Mouse (Mus musculus): Measurements from ENCODE around the gene Lrrc2. TPM values are rescaled to one million over a fixed set of nuclear protein-coding genes. Genes with fewer than 3 reads are reported as not detected.
A peak's percentile ranks its signal among the peaks of the same experiment; 100 is the strongest.

The Lrrc2 gene
- polyA plus RNA-seq, 1 experiment from 2014 or later, result 0.29 TPM

GRCm38 (mm10) chr9:111015658-111016057 lies 64.3 kb downstream of the Lrrc2 start:
- Histone ChIP-seq H3K4me3 (replicated peaks) (no peak overlapping the region), H3K4me1 (replicated peaks) (peaks cover 7% of the 10 kb centered on the region; the same call in 1 of the 2 replicates), H3K27ac (no peak overlapping the region), H3K27me3 (no peaks in the 10 kb centered on the region), H3K9me3 (replicated peaks) (no peaks in the 10 kb centered on the region), H3K4me2 (no peak overlapping the region), H3K36me3 (no peaks in the 10 kb centered on the region), H3K9ac (no peak overlapping the region)
- ATAC-seq (ENCODE audit: low read depth), result no peak
- WGBS (ENCODE audit: insufficient replicate concordance), result 64% methylated on average over 4 of the region's 4 CpGs
- DNase-seq, result no peak

- peak; percentile 61 for ATAC-seq (ENCODE audit: low read depth)
- DNase-seq, result no peak
- no peak within 1 kb of the TSS for H3K4me3 ChIP-seq (replicated peaks)
- H3K9me3 ChIP-seq (replicated peaks), result no peaks in the 10 kb centered on the region
- H3K4me1 ChIP-seq (replicated peaks), result peaks cover 7% of the 10 kb centered on the region; the same call in 1 of the 2 replicates
- 15% methylated on average over 5 of the region's 5 CpGs for WGBS (ENCODE audit: insufficient replicate concordance)
- H3K4me2 ChIP-seq, result no peak within 1 kb of the TSS
- H3K36me3 ChIP-seq, result no peaks in the 10 kb centered on the region
- no peak within 1 kb of the TSS for H3K9ac ChIP-seq
- no peak within 1 kb of the TSS for H3K27ac ChIP-seq
- H3K27me3 ChIP-seq, result no peaks in the 10 kb centered on the region
Observed at GRCm38 (mm10) chr9:111019022-111019421, 67.7 kb downstream of the Lrrc2 start, which contains the start of gene Ltf. Gene Ltf, plus strand, starts transcription at chr9:111019271.

GRCm38 (mm10) chr9:111026791-111027190 lies 75.4 kb downstream of the Lrrc2 start:
- DNase-seq, result no peak
- no peaks in the 10 kb centered on the region for H3K4me1 ChIP-seq (replicated peaks)
- H3K4me2 ChIP-seq, result no peak overlapping the region
- no peak overlapping the region for H3K4me3 ChIP-seq (replicated peaks)
- no peaks in the 10 kb centered on the region for H3K27me3 ChIP-seq
- no peaks in the 10 kb centered on the region for H3K9me3 ChIP-seq (replicated peaks)
- H3K9ac ChIP-seq, result no peak overlapping the region
- H3K27ac ChIP-seq, result no peak overlapping the region
- no peak for ATAC-seq (ENCODE audit: low read depth)
- H3K36me3 ChIP-seq, result no peaks in the 10 kb centered on the region
- WGBS (ENCODE audit: insufficient replicate concordance), result 50% methylated on average over 10 of the region's 10 CpGs

Small RNAs within 50 kb of the gene (microRNA-seq; reads per million reads assigned to microRNA genes)
- not detected for gene Gm24269

Other genes starting within 250 kb of the Lrrc2 start
- gene Myl3, start 209.7 kb upstream of the Lrrc2 start, polyA plus RNA-seq (2015; fragmentation: Nextera tagmentation; extraction: Ambion mirVana), result 0.56 and 5.4 TPM in 2 replicates
- gene Pth1r, start 204.4 kb upstream of the Lrrc2 start, polyA plus RNA-seq (2015; fragmentation: Nextera tagmentation; extraction: Ambion mirVana), result 4.7 and 5.8 TPM in 2 replicates
- not detected in 2 replicates for gene Prss42, start 153.4 kb upstream of the Lrrc2 start, polyA plus RNA-seq (2015; fragmentation: Nextera tagmentation; extraction: Ambion mirVana)
- not detected in 2 replicates for gene Prss44, start 137.6 kb upstream of the Lrrc2 start, polyA plus RNA-seq (2015; fragmentation: Nextera tagmentation; extraction: Ambion mirVana)
- not detected in 2 replicates for gene Prss43, start 124.9 kb upstream of the Lrrc2 start, polyA plus RNA-seq (2015; fragmentation: Nextera tagmentation; extraction: Ambion mirVana)
- not detected in 2 replicates for gene Prss45, start 117.0 kb upstream of the Lrrc2 start, polyA plus RNA-seq (2015; fragmentation: Nextera tagmentation; extraction: Ambion mirVana)
- not detected in 2 replicates for gene Prss46, start 107.0 kb upstream of the Lrrc2 start, polyA plus RNA-seq (2015; fragmentation: Nextera tagmentation; extraction: Ambion mirVana)
- 16.6 and 21.0 TPM in 2 replicates for gene Prss50, start 93.6 kb upstream of the Lrrc2 start, polyA plus RNA-seq (2015; fragmentation: Nextera tagmentation; extraction: Ambion mirVana)
- 1.6 and 1.7 TPM in 2 replicates for gene Als2cl, start 71.7 kb upstream of the Lrrc2 start, polyA plus RNA-seq (2015; fragmentation: Nextera tagmentation; extraction: Ambion mirVana)
- gene Tmie, start 71.4 kb upstream of the Lrrc2 start, polyA plus RNA-seq (2015; fragmentation: Nextera tagmentation; extraction: Ambion mirVana), result 1.3 and 1.6 TPM in 2 replicates
- not detected in 2 replicates for gene Fam240a, start 34.7 kb upstream of the Lrrc2 start, polyA plus RNA-seq (2015; fragmentation: Nextera tagmentation; extraction: Ambion mirVana)
- not detected in 2 replicates for gene Tdgf1, start 5.4 kb upstream of the Lrrc2 start, polyA plus RNA-seq (2015; fragmentation: Nextera tagmentation; extraction: Ambion mirVana)
- gene Rtp3, start 39.0 kb downstream of the Lrrc2 start, polyA plus RNA-seq (2015; fragmentation: Nextera tagmentation; extraction: Ambion mirVana), result 7.1 and 12.1 TPM in 2 replicates
- gene Ltf, start 67.7 kb downstream of the Lrrc2 start, polyA plus RNA-seq (2015; fragmentation: Nextera tagmentation; extraction: Ambion mirVana), result 17.7 and 18.7 TPM in 2 replicates
- 12.6 and 16.5 TPM in 2 replicates for gene Ccrl2, start 106.0 kb downstream of the Lrrc2 start, polyA plus RNA-seq (2015; fragmentation: Nextera tagmentation; extraction: Ambion mirVana)
- 20.8 and 25.2 TPM in 2 replicates for gene Lrrfip2, start 166.0 kb downstream of the Lrrc2 start, polyA plus RNA-seq (2015; fragmentation: Nextera tagmentation; extraction: Ambion mirVana)

All from liver, embryonic 13.5 days (tissue).